Mouse (Mus musculus) stomach, postnatal 0 days (tissue): ENCODE results near the gene Rrnad1. TPM values are rescaled to one million over a fixed set of nuclear protein-coding genes. Genes with fewer than 3 reads are reported as not detected.

ENCODE experiments used
- ATAC-seq: fragments of 200-750 bp; cut with Nextera tagmentation; 2 replicates; pipeline ENCODE4 v1.8.0; 2017; ENCODE audit not compliant: low FRiP score, low TSS enrichment
- DNase-seq: peaks from one replicate; pipeline ENCODE4 v3.0.0-alpha.2; 2016; ENCODE audit warnings: low spot score
- H3K27ac ChIP-seq: fragments of 300-500 bp; sonication (generic); replicated peaks from 2 replicates; pipeline ENCODE4 v1.5.1; 2014; ENCODE audit warnings: mild to moderate bottlenecking, control low read depth
- H3K27me3 ChIP-seq: fragments of 300-500 bp; sonication (generic); 2 replicates; pipeline ENCODE4 v1.6.1; 2014; ENCODE audit warnings: low read length; ENCODE audit not compliant: control insufficient read depth, insufficient read depth
- H3K36me3 ChIP-seq: fragments of 300-500 bp; sonication (generic); 2 replicates; pipeline ENCODE4 v1.6.1; 2014; ENCODE audit warnings: low read length, mixed read lengths; ENCODE audit not compliant: control insufficient read depth, insufficient read depth
- H3K4me1 ChIP-seq: fragments of 300-500 bp; sonication (generic); replicated peaks from 2 replicates; pipeline ENCODE4 v1.6.1; 2014; ENCODE audit warnings: antibody characterized with exemption; ENCODE audit not compliant: control insufficient read depth, insufficient read depth
- H3K4me2 ChIP-seq: fragments of 300-500 bp; sonication (generic); replicated peaks from 2 replicates; pipeline ENCODE4 v1.6.1; 2014; ENCODE audit warnings: low read depth, mild to moderate bottlenecking, control low read depth, moderate library complexity
- H3K4me3 ChIP-seq: fragments of 300-500 bp; sonication (generic); 2 replicates; pipeline ENCODE4 v1.5.1; 2014; ENCODE audit warnings: low read depth, low read length, control low read depth
- H3K9ac ChIP-seq: fragments of 300-500 bp; sonication (generic); 2 replicates; pipeline ENCODE4 v1.6.1; 2014; ENCODE audit warnings: mild to moderate bottlenecking, low read length, control low read depth, mixed read lengths
- H3K9me3 ChIP-seq: fragments of 300-500 bp; sonication (generic); 2 replicates; pipeline ENCODE4 v1.6.1; 2016; ENCODE audit warnings: low read length; ENCODE audit not compliant: control insufficient read depth
- CTCF ChIP-seq: IDR thresholded peaks from 2 replicates; pipeline ENCODE4 v1.5.1; 2016; ENCODE audit warnings: antibody characterized with exemption, low read depth, mild to moderate bottlenecking, moderate library complexity
- EP300 ChIP-seq: optimal IDR thresholded peaks from 2 replicates; pipeline ENCODE3; 2016; ENCODE audit warnings: antibody characterized with exemption
- WGBS: fragments of 180-500 bp; shearing (Covaris S2); extraction: QIAGEN DNeasy Blood & Tissue Kit; methylation state at CpG from one replicate; pipeline ENCODE4 v1.1.7; 2014; 5-methylcytosine and 5-hydroxymethylcytosine counted together
- polyA plus RNA-seq: library from polyadenylated mRNA; unstranded; fragments of >200 nt; fragmentation: Nextera tagmentation; extraction: Ambion mirVana; gene quantifications from 2 replicates; pipeline ENCODE4 v1.2.1, GENCODE M21; 2015

Rrnad1 gene
- polyA plus RNA-seq, 1 experiment from 2014 or later, result 7.1 TPM

DNA sequence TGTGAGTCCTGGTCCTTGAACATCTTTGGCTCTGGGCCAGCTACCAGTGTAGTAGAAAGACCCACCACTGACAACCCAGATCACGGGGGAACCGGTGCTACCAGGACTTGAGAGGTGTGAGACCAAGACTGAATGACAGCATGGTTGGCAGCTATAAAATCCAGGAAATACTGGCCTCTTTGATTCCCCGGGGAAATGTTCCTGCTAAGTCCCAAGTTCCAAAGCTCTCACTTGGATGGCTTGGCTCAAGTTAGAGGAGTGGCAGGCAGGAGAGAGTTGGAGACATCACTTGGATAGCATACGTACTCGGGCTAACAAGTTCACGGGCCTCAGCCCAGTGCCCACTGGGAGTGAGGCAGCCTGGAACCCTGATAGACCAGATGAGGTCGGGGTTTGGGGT is 13.1 kb upstream of the Rrnad1 start:
- DNase-seq, result no peak
- WGBS, result 72% methylated on average over 7 of the region's 7 CpGs
- Histone ChIP-seq H3K9me3 (no peaks in the 10 kb centered on the region), H3K36me3 (peaks cover 6% of the 10 kb centered on the region; the same call in 1 of the 2 replicates), H3K4me3 (no peak overlapping the region), H3K9ac (no peak overlapping the region), H3K4me2 (no peak overlapping the region), H3K27me3 (no peaks in the 10 kb centered on the region), H3K27ac (no peak overlapping the region; the same call in 1 of the 2 replicates), H3K4me1 (peaks cover 3% of the 10 kb centered on the region)
- no peak for ATAC-seq
- TF ChIP-seq EP300 (no peak), CTCF (no peak)

GRCm38 (mm10) chr3:87942471-87942870 is 12.0 kb upstream of the Rrnad1 start:
- H3K4me2 ChIP-seq, result no peak overlapping the region
- WGBS, result 75% methylated on average over 2 of the region's 2 CpGs
- no peaks in the 10 kb centered on the region for H3K9me3 ChIP-seq
- peaks cover 9% of the 10 kb centered on the region; the same call in 1 of the 2 replicates for H3K36me3 ChIP-seq
- TF ChIP-seq CTCF, result no peak
- TF ChIP-seq EP300, result no peak
- no peak overlapping the region for H3K9ac ChIP-seq
- no peaks in the 10 kb centered on the region for H3K27me3 ChIP-seq
- no peak overlapping the region for H3K4me3 ChIP-seq
- DNase-seq, result no peak
- no peak for ATAC-seq
- H3K4me1 ChIP-seq, result peaks cover 3% of the 10 kb centered on the region; the same call in 1 of the 2 replicates
- H3K27ac ChIP-seq, result no peak overlapping the region

DNA sequence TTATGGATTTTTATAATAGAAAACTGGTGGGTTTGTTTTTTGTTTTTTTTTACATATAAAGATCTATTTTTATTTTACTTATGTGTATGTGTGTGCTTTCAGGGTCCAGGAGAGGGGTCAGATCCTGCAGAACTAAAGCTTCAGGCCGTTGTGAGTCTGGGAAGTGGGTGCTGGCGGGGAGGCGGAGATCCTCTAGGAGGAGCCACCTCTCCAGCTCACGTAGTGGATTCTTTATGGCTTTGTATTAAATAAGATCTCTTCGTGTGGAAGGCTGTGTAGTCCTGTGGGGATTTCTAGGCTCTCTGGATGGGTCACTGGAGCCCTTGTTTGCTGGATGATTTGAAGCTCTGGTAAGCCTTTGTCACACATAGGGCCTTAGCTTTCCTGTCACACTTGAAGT is 10.1 kb upstream of the Rrnad1 start:
- no peak for ATAC-seq
- Histone ChIP-seq H3K4me3 (no peak overlapping the region), H3K4me1 (peaks cover 3% of the 10 kb centered on the region; the same call in 1 of the 2 replicates), H3K27me3 (no peaks in the 10 kb centered on the region), H3K9ac (no peak overlapping the region), H3K4me2 (no peak overlapping the region), H3K36me3 (peaks cover 9% of the 10 kb centered on the region; the same call in 1 of the 2 replicates), H3K27ac (no peak overlapping the region), H3K9me3 (no peaks in the 10 kb centered on the region)
- no peak for DNase-seq
- WGBS, result 62% methylated on average over 5 of the region's 5 CpGs
- TF ChIP-seq EP300, result no peak
- TF ChIP-seq CTCF, result peak; percentile 17; the same call in 1 of the 2 replicates

DNA sequence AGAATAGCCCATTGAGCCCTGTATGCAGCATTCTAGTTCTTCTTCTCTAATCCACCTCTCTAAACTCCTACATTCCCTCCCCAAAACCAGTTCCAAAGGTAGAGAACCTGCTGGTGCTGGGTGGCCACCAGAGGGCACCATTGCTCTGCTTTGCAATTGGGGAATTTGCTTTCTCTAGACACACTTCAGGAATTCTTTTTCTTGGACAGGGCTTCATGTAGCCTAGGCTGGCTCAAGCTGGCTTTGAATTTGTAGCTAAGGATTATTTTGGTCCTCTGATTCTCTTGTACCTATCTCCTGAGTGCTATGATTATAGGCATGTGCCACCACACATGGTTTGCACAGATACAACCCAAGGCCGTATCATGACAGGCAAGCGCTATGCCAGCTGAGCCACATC is 5.3 kb upstream of the Rrnad1 start:
- Histone ChIP-seq H3K27me3 (no peaks in the 10 kb centered on the region), H3K9ac (no peak overlapping the region), H3K4me1 (no peaks in the 10 kb centered on the region), H3K27ac (no peak overlapping the region), H3K36me3 (peaks cover 8% of the 10 kb centered on the region), H3K4me2 (no peak overlapping the region), H3K4me3 (no peak overlapping the region), H3K9me3 (no peaks in the 10 kb centered on the region)
- DNase-seq, result peak; percentile 83
- ATAC-seq, result peak; percentile 24; the same call in 1 of the 2 replicates
- TF ChIP-seq EP300, result no peak
- TF ChIP-seq CTCF, result peak; percentile 98
- whole genome bisulfite sequencing, result 98% methylated on average over 2 of the region's 2 CpGs

DNA sequence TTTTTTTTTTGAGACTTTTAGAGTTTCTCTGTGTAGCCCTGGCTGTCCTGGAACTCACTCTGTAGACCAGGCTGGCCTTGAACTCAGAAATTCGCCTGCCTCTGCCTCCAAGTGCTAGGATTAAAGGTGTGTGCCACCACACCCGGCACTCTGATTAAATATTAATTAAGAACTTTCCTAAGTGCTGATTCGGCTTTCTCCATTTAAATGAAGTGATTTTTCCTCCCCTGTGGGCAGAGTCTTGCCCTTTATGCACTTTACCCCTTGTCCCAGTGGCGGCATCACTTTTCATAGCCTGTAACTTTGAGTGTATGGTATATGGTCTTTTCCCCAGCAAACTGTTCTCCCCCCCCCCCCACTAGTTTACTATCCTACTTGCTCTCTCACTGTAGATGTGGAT is 4.7 kb upstream of the Rrnad1 start:
- no peak overlapping the region for H3K9ac ChIP-seq
- H3K27me3 ChIP-seq, result no peaks in the 10 kb centered on the region
- ATAC-seq (no peak), DNase-seq (no peak)
- no peak overlapping the region for H3K27ac ChIP-seq
- H3K4me3 ChIP-seq, result no peak overlapping the region
- H3K4me1 ChIP-seq, result no peaks in the 10 kb centered on the region
- H3K9me3 ChIP-seq, result no peaks in the 10 kb centered on the region
- 78% methylated on average over 4 of the region's 4 CpGs for WGBS
- TF ChIP-seq EP300 (no peak), CTCF (no peak)
- H3K36me3 ChIP-seq, result peaks cover 8% of the 10 kb centered on the region
- H3K4me2 ChIP-seq, result no peak overlapping the region

DNA sequence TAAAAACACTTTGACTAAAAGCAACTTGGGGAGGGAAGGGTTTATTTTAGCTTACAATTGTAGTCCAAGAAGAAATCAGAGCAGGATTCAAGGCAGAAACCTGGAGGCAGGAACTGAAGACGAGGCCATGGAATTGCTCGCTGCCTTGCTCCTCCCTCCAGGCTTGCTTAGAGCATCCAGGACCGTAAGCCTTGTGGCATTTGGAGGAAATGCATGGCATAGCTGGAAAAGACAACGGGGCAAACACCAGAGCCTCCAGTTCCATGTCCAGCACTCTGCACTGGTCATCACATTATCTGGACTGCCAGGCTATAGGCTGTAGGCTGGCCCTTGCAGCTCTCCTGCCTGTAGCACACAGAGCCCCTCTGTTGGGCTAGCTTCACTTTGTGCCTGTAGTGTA is 4.0 kb upstream of the Rrnad1 start:
- Histone ChIP-seq H3K27ac (no peak overlapping the region), H3K27me3 (no peaks in the 10 kb centered on the region), H3K36me3 (peaks cover 8% of the 10 kb centered on the region), H3K9ac (no peak overlapping the region), H3K4me3 (no peak overlapping the region), H3K4me1 (no peaks in the 10 kb centered on the region), H3K4me2 (no peak overlapping the region), H3K9me3 (no peaks in the 10 kb centered on the region)
- no peak for DNase-seq
- TF ChIP-seq EP300, result no peak
- TF ChIP-seq CTCF, result 0 out of 2 replicates have a peak, but pooled peaks have one; percentile 10
- ATAC-seq, result no peak
- WGBS, result 69% methylated on average over 4 of the region's 4 CpGs
